Mouse (Mus musculus) urinary bladder, postnatal 10 days (tissue): ENCODE measurements around the gene Fhit.

Source experiments
- DNase-seq: peaks from one replicate; pipeline ENCODE4 v3.0.0; 2022; ENCODE audit warnings: low spot score

Fhit gene

GRCm38 (mm10) chr14:9589121-9589520, 1572.7 kb downstream of the Fhit start:
- DNase-seq, result no peak

- no peak for DNase-seq
These were observed 1573.9 kb downstream of the Fhit start for GRCm38 (mm10) chr14:9587900-9588299.

GRCm38 (mm10) chr14:9583227-9584155, 1578.3 kb downstream of the Fhit start:
- no peak for DNase-seq

GRCm38 (mm10) chr14:9556333-9556732, 1605.5 kb downstream of the Fhit start:
- no peak for DNase-seq

- no peak for DNase-seq
These were observed 1606.0 kb downstream of the Fhit start for GRCm38 (mm10) chr14:9555807-9556206.

- DNase-seq, result no peak
These were observed 1609.7 kb downstream of the Fhit start for GRCm38 (mm10) chr14:9552149-9552548.

- no peak for DNase-seq
These were observed 1613.9 kb downstream of the Fhit start for GRCm38 (mm10) chr14:9547952-9548351.

- no peak for DNase-seq
These were observed 1617.5 kb downstream of the Fhit start for GRCm38 (mm10) chr14:9544364-9544763.

GRCm38 (mm10) chr14:9535491-9535890, 1626.3 kb downstream of the Fhit start:
- DNase-seq, result no peak

GRCm38 (mm10) chr14:9529247-9529646, 1632.6 kb downstream of the Fhit start:
- DNase-seq, result no peak

- DNase-seq, result no peak
These were observed 1635.7 kb downstream of the Fhit start for GRCm38 (mm10) chr14:9526136-9526535.

- DNase-seq, result no peak
These were observed 1644.2 kb downstream of the Fhit start for GRCm38 (mm10) chr14:9517651-9518050.

- DNase-seq, result no peak
These were observed 1652.2 kb downstream of the Fhit start for GRCm38 (mm10) chr14:9509678-9510077.
